Mouse (Mus musculus) MEL (cell line): ENCODE measurements around the gene Tsc22d2.

Source experiments
- CHD2 ChIP-seq: IDR thresholded peaks from 2 replicates; pipeline ENCODE4 v1.6.1; 2011; ENCODE audit warnings: low read length, improper control_type of control experiment
- CTCF ChIP-seq, 3 experiments: IDR thresholded peaks in 2 of 3; conservative IDR thresholded peaks in 1 of 3; 2 replicates each; pipeline ENCODE4 v1.5.1; 2011 to 2012; ENCODE audit warnings: low read length in 3 of 3, low read depth in 2 of 3, mild to moderate bottlenecking in 2 of 3, improper control_type of control experiment in 1 of 3, inconsistent platforms in 1 of 3, mixed read lengths in 1 of 3, moderate library complexity in 1 of 3; ENCODE audit not compliant: control insufficient read depth in 1 of 3, insufficient read depth in 1 of 3, poor library complexity in 1 of 3, severe bottlenecking in 1 of 3
- ELF1 ChIP-seq: IDR thresholded peaks from 2 replicates; pipeline ENCODE4 v1.6.1; 2014; ENCODE audit warnings: low read depth, mild to moderate bottlenecking, inconsistent platforms, low read length, improper control_type of control experiment, moderate library complexity
- EP300 ChIP-seq, 2 experiments: IDR thresholded peaks; 2 replicates each; pipeline ENCODE4 v1.6.1; 2011; ENCODE audit warnings: improper control_type of control experiment in 2 of 2, low read length in 2 of 2, low read depth in 1 of 2, mild to moderate bottlenecking in 1 of 2
- MAFK ChIP-seq: IDR thresholded peaks from 2 replicates; pipeline ENCODE4 v1.6.1; 2011; ENCODE audit warnings: low read depth, mild to moderate bottlenecking, low read length, improper control_type of control experiment, borderline replicate concordance
- MXI1 ChIP-seq: IDR thresholded peaks from 2 replicates; pipeline ENCODE4 v1.6.1; 2011; ENCODE audit warnings: mild to moderate bottlenecking, low read depth, low read length, improper control_type of control experiment
- POLR2AphosphoS2 ChIP-seq: IDR thresholded peaks from 2 replicates; pipeline ENCODE4 v1.6.1; 2011; ENCODE audit warnings: low read length, improper control_type of control experiment
- POLR2AphosphoS5 ChIP-seq: IDR thresholded peaks from 2 replicates; pipeline ENCODE4 v1.6.1; 2012; ENCODE audit warnings: low read depth, borderline replicate concordance, mild to moderate bottlenecking, inconsistent platforms, low read length, moderate library complexity, mixed read lengths
- UBTF ChIP-seq: IDR thresholded peaks from 2 replicates; pipeline ENCODE4 v1.6.1; 2012; ENCODE audit warnings: low read depth, mild to moderate bottlenecking, inconsistent platforms, low read length, improper control_type of control experiment, moderate library complexity, borderline replicate concordance; ENCODE audit not compliant: insufficient read depth

DNA sequence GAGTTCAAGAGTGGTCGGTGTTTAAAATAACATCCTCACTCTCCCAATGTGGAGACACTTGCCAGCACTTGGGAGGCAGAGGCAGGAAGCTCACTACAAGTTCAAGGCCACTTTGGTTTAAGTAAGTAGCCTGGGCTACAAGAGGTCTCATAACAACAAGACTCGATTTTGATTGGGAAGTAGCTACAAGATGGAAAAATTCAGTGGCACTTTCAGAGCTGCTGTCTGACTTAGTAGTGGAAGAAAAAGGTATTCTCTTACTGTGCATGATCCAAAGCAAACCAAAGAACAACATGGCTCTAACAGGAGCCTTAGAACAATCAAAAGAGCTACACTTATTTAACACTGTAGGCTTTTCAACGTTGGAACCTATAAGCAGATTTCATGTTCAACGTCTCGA, 844 bp upstream of the Tsc22d2 start:
- TF ChIP-seq EP300 (IDR thresholded peaks at IDR 0.05; ENCODE audit: low read depth in 1 of 2, low read length in 2 of 2) (no peak), ELF1 (no peak), MXI1 (no peak), MAFK (no peak), CTCF (IDR thresholded peaks at IDR 0.05 in 2 of 3, conservative IDR thresholded peaks at IDR 0.05 in 1 of 3; ENCODE audit: control insufficient read depth in 1 of 3, insufficient read depth in 1 of 3, low read depth in 2 of 3, low read length in 3 of 3, poor library complexity in 1 of 3, severe bottlenecking in 1 of 3) (no peak), UBTF (no peak), POLR2AphosphoS2 (no peak), CHD2 (no peak), POLR2AphosphoS5 (no peak)
